Mouse (Mus musculus) bone marrow, adult 2 months (tissue): ENCODE results near the gene 4931429L15Rik.

Experiments used
- CTCF ChIP-seq: fragments of 200-500 bp; IDR thresholded peaks from 2 replicates; pipeline ENCODE4 v1.5.1; 2011; ENCODE audit warnings: low read length, control low read depth; ENCODE audit not compliant: control insufficient read depth, insufficient read depth
- POLR2A ChIP-seq: fragments of 200-500 bp; IDR thresholded peaks from 2 replicates; pipeline ENCODE4 v1.6.1; 2011; ENCODE audit warnings: low read depth, mild to moderate bottlenecking, control low read depth, low read length, borderline replicate concordance; ENCODE audit not compliant: control insufficient read depth

DNA sequence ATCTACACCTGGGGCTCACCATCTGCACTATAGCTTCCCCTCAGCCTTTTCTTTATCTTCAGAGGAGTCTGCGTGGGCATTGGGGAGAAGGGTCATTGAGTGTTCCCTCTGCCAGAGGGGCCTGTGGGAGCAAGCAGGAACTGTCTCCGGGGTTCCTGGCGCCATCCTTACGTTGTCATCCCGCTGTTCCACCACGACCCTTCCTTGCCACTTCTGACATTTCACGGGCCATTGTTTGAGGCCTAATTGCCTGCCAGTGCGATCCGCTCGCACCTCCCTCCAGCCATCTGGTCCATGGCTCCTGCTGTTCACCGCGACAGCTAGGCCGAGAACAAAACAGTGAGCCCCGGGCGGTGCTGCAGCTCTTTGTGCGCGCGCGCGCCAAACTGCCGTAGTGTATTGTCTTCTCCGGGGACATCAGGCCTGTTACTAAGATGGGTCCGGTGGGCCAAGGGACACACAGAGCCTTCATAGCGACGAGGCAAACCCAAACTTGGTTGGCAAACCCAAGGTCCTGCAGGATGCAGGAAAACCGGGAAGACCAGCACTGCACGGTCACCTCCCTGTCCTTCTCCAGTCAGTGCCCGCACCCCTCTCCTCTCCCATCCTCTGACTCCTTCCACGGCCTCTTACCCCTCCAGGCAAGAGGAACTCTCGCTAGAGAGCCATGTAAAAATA, 8.9 kb upstream of the 4931429L15Rik start:
- no peak for TF ChIP-seq CTCF
- TF ChIP-seq POLR2A: no peak
